Mouse (Mus musculus) neural tube, embryonic 11.5 days (tissue): ENCODE measurements around the gene Eif1b. TPM values are rescaled to one million over a fixed set of nuclear protein-coding genes. Genes with fewer than 3 reads are reported as not detected.

Experiments
- ATAC-seq: fragments of 200-750 bp; cut with Nextera tagmentation; 2 replicates; pipeline ENCODE4 v1.8.0; 2017; ENCODE audit warnings: moderate number of reproducible peaks, mild to moderate bottlenecking, moderate TSS enrichment, moderate library complexity; ENCODE audit not compliant: insufficient read depth, low FRiP score, low TSS enrichment
- DNase-seq: peaks from one replicate; pipeline ENCODE4 v3.0.0-alpha.2; 2015; ENCODE audit warnings: low spot score
- H3K27ac ChIP-seq: fragments of 300-500 bp; sonication (generic); 2 replicates; pipeline ENCODE4 v1.5.1; 2014; ENCODE audit warnings: low read depth, mild to moderate bottlenecking, low read length
- H3K27me3 ChIP-seq: fragments of 300-500 bp; sonication (generic); 2 replicates; pipeline ENCODE4 v1.6.1; 2014; ENCODE audit warnings: mild to moderate bottlenecking, low read length, mixed read lengths; ENCODE audit not compliant: control insufficient read depth, insufficient read depth
- H3K36me3 ChIP-seq: fragments of 300-500 bp; sonication (generic); 2 replicates; pipeline ENCODE4 v1.6.1; 2014; ENCODE audit warnings: mild to moderate bottlenecking, low read length, moderate library complexity, mixed read lengths; ENCODE audit not compliant: control insufficient read depth, insufficient read depth
- H3K4me1 ChIP-seq: fragments of 300-500 bp; sonication (generic); 2 replicates; pipeline ENCODE4 v1.6.1; 2014; ENCODE audit warnings: low read length, mixed read lengths; ENCODE audit not compliant: control insufficient read depth, insufficient read depth
- H3K4me2 ChIP-seq: fragments of 300-500 bp; sonication (generic); 2 replicates; pipeline ENCODE4 v1.6.1; 2014; ENCODE audit warnings: low read depth, mild to moderate bottlenecking, moderate library complexity
- H3K4me3 ChIP-seq: fragments of 300-500 bp; sonication (generic); 2 replicates; pipeline ENCODE4 v1.5.1; 2014; ENCODE audit warnings: low read depth, low read length
- H3K9ac ChIP-seq: fragments of 300-500 bp; sonication (generic); 2 replicates; pipeline ENCODE4 v1.6.1; 2014; ENCODE audit warnings: mild to moderate bottlenecking, low read length
- H3K9me3 ChIP-seq: fragments of 300-500 bp; sonication (generic); 2 replicates; pipeline ENCODE4 v1.6.1; 2016; ENCODE audit warnings: low read length; ENCODE audit not compliant: control insufficient read depth
- WGBS: fragments of 180-500 bp; shearing (Covaris S2); extraction: QIAGEN DNeasy Blood & Tissue Kit; methylation state at CpG from one replicate; pipeline ENCODE4 v1.1.7; 2014; 5-methylcytosine and 5-hydroxymethylcytosine counted together
- polyA plus RNA-seq: library from polyadenylated mRNA; unstranded; fragments of >200 nt; fragmentation: Nextera tagmentation; extraction: Ambion mirVana; gene quantifications from 2 replicates; pipeline ENCODE4 v1.2.1, GENCODE M21; 2014

Gene Eif1b
- polyA plus RNA-seq, 1 experiment from 2014 or later: 248 TPM

GRCm38 (mm10) chr9:120487076-120487475 lies 5.0 kb upstream of the Eif1b start:
- Histone ChIP-seq H3K27me3 (no peaks in the 10 kb centered on the region), H3K9ac (no peak overlapping the region), H3K9me3 (no peaks in the 10 kb centered on the region), H3K36me3 (no peaks in the 10 kb centered on the region), H3K4me1 (no peaks in the 10 kb centered on the region), H3K4me3 (no peak overlapping the region), H3K4me2 (no peak overlapping the region), H3K27ac (no peak overlapping the region)
- ATAC-seq: no peak
- DNase-seq: no peak
- 89% methylated on average over 8 of the region's 8 CpGs for WGBS

GRCm38 (mm10) chr9:120491509-120491908 lies 523 bp upstream of the Eif1b start:
- WGBS: 80% methylated on average over 3 of the region's 3 CpGs
- H3K36me3 ChIP-seq: peaks cover 6% of the 10 kb centered on the region
- H3K4me1 ChIP-seq: peaks cover 6% of the 10 kb centered on the region
- peak overlapping the region; percentile 96; the same call in 1 of the 2 replicates for H3K4me3 ChIP-seq
- H3K4me2 ChIP-seq: peak overlapping the region; percentile 92
- H3K27me3 ChIP-seq: no peaks in the 10 kb centered on the region
- H3K27ac ChIP-seq: no peak overlapping the region
- ATAC-seq (no peak), DNase-seq (no peak)
- no peaks in the 10 kb centered on the region for H3K9me3 ChIP-seq
- peak overlapping the region; percentile 98; the same call in 1 of the 2 replicates for H3K9ac ChIP-seq

GRCm38 (mm10) chr9:120492400-120493351 lies 644 bp downstream of the Eif1b start:
- peak overlapping the region; percentile 96 for H3K4me3 ChIP-seq
- H3K4me2 ChIP-seq: peak overlapping the region; percentile 92
- under 1% methylated on average over 78 of the region's 97 CpGs for WGBS
- H3K9ac ChIP-seq: peak overlapping the region; percentile 98
- H3K27me3 ChIP-seq: no peaks in the 10 kb centered on the region
- H3K36me3 ChIP-seq: peaks cover 9% of the 10 kb centered on the region
- peaks cover 6% of the 10 kb centered on the region for H3K4me1 ChIP-seq
- peak overlapping the region; percentile 81 for H3K27ac ChIP-seq
- ATAC-seq: peak; percentile 85
- no peaks in the 10 kb centered on the region for H3K9me3 ChIP-seq
- DNase-seq: peak; percentile 88

- H3K27ac ChIP-seq: no peak overlapping the region
- H3K4me3 ChIP-seq: peak overlapping the region; percentile 96
- H3K4me2 ChIP-seq: peak overlapping the region; percentile 92
- ATAC-seq (no peak), DNase-seq (no peak)
- peak overlapping the region; percentile 98 for H3K9ac ChIP-seq
- peaks cover 9% of the 10 kb centered on the region for H3K36me3 ChIP-seq
- WGBS: 85% methylated on average over 12 of the region's 12 CpGs
- no peaks in the 10 kb centered on the region for H3K9me3 ChIP-seq
- H3K4me1 ChIP-seq: peaks cover 6% of the 10 kb centered on the region
- H3K27me3 ChIP-seq: no peaks in the 10 kb centered on the region
Observed at GRCm38 (mm10) chr9:120493781-120494180, 1.7 kb downstream of the Eif1b start.

- H3K27ac ChIP-seq: no peak overlapping the region
- H3K4me2 ChIP-seq: no peak overlapping the region
- H3K4me3 ChIP-seq: no peak overlapping the region
- peaks cover 6% of the 10 kb centered on the region for H3K4me1 ChIP-seq
- DNase-seq (peak; percentile 72), ATAC-seq (no peak)
- WGBS: 3% methylated on average over 3 of the region's 3 CpGs
- no peaks in the 10 kb centered on the region for H3K9me3 ChIP-seq
- H3K27me3 ChIP-seq: no peaks in the 10 kb centered on the region
- peaks cover 9% of the 10 kb centered on the region for H3K36me3 ChIP-seq
- H3K9ac ChIP-seq: no peak overlapping the region
Observed at GRCm38 (mm10) chr9:120496691-120497090, 4.7 kb downstream of the Eif1b start.

GRCm38 (mm10) chr9:120497983-120498382 lies 6.0 kb downstream of the Eif1b start:
- Histone ChIP-seq H3K27me3 (no peaks in the 10 kb centered on the region), H3K4me2 (no peak overlapping the region), H3K27ac (no peak overlapping the region), H3K9ac (no peak overlapping the region), H3K4me1 (peaks cover 6% of the 10 kb centered on the region), H3K36me3 (peaks cover 9% of the 10 kb centered on the region), H3K4me3 (no peak overlapping the region), H3K9me3 (no peaks in the 10 kb centered on the region)
- ATAC-seq (no peak), DNase-seq (no peak)
- WGBS: 81% methylated on average over 5 of the region's 5 CpGs

GRCm38 (mm10) chr9:120501191-120501902 lies 9.3 kb downstream of the Eif1b start:
- H3K4me2 ChIP-seq: no peak overlapping the region
- no peaks in the 10 kb centered on the region for H3K27me3 ChIP-seq
- 48% methylated on average over 10 of the region's 10 CpGs for WGBS
- H3K27ac ChIP-seq: no peak overlapping the region
- DNase-seq (no peak), ATAC-seq (no peak; the same call in 1 of the 2 replicates)
- H3K36me3 ChIP-seq: peaks cover 2% of the 10 kb centered on the region; the same call in 1 of the 2 replicates
- no peaks in the 10 kb centered on the region for H3K4me1 ChIP-seq
- H3K9ac ChIP-seq: no peak overlapping the region
- no peak overlapping the region for H3K4me3 ChIP-seq
- H3K9me3 ChIP-seq: no peaks in the 10 kb centered on the region

- WGBS: 9% methylated on average over 8 of the region's 8 CpGs
- peaks cover 3% of the 10 kb centered on the region; the same call in 1 of the 2 replicates for H3K9me3 ChIP-seq
- H3K27me3 ChIP-seq: no peaks in the 10 kb centered on the region
- H3K36me3 ChIP-seq: peaks cover 2% of the 10 kb centered on the region; the same call in 1 of the 2 replicates
- DNase-seq (peak; percentile 84), ATAC-seq (no peak)
- no peak overlapping the region for H3K9ac ChIP-seq
- no peak overlapping the region for H3K27ac ChIP-seq
- H3K4me1 ChIP-seq: no peaks in the 10 kb centered on the region
- no peak overlapping the region for H3K4me2 ChIP-seq
- no peak overlapping the region for H3K4me3 ChIP-seq
Observed at GRCm38 (mm10) chr9:120502013-120502412, 10.0 kb downstream of the Eif1b start.
